Mouse (Mus musculus): Measurements from ENCODE around the gene Dtd1.

GRCm38 (mm10) chr2:144698046-144698445 lies 98.3 kb downstream of the Dtd1 start:
- no peak for TF ChIP-seq CTCF (IDR thresholded peaks at IDR 0.05; ENCODE audit: low read depth)
- no peak for TF ChIP-seq EP300 (optimal IDR thresholded peaks at IDR 0.05)
